Mouse (Mus musculus): Measurements from ENCODE around the gene Rbms3.

DNA sequence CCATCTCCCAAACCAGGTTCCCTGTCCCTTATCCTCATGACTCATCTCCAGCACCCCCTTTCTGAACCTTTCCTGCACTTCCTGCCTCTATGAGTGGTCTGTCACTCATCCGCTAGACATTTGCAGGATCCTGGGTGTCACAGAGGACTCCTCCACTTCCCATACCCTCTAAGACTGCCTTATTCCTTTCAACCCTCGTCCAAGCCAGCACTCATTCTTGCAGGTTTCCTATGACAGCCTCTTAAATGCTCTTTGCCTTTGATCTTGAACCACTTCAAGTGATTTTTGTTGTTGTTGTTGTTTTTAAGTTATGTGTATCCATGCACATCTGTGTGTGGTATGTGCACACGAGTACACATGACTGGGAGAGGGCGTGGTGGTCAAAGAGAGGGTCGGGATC is 43.6 kb upstream of the Rbms3 start:
- no peak for TF ChIP-seq POLR2A (IDR thresholded peaks at IDR 0.05; ENCODE audit: insufficient read depth, low read depth, low read length)
- no peak for TF ChIP-seq CTCF (IDR thresholded peaks at IDR 0.05; ENCODE audit: insufficient read depth, low read depth, low read length)
